Mouse (Mus musculus): ENCODE results near the gene Rcor3. TPM values are rescaled to one million over a fixed set of nuclear protein-coding genes. Genes with fewer than 3 reads are reported as not detected.

Rcor3 gene
- polyA plus RNA-seq, 1 experiment from 2014 or later, result 28.8 TPM

- WGBS, result 85% methylated on average over 10 of the region's 10 CpGs
- Histone ChIP-seq H3K9me3 (no peaks in the 10 kb centered on the region), H3K27me3 (replicated peaks) (no peaks in the 10 kb centered on the region), H3K9ac (no peak overlapping the region), H3K4me3 (no peak overlapping the region), H3K4me1 (no peaks in the 10 kb centered on the region), H3K27ac (no peak overlapping the region), H3K36me3 (no peaks in the 10 kb centered on the region), H3K4me2 (replicated peaks) (no peak overlapping the region)
- no peak for ATAC-seq (ENCODE audit: low FRiP score, low read depth)
Observed at GRCm38 (mm10) chr1:192058911-192059310, 79.0 kb downstream of the Rcor3 start.

GRCm38 (mm10) chr1:192053726-192054125, 84.1 kb downstream of the Rcor3 start:
- H3K9me3 ChIP-seq, result no peaks in the 10 kb centered on the region
- H3K4me1 ChIP-seq, result no peaks in the 10 kb centered on the region
- H3K4me3 ChIP-seq, result no peak overlapping the region
- H3K4me2 ChIP-seq (replicated peaks), result no peak overlapping the region
- H3K27me3 ChIP-seq (replicated peaks), result no peaks in the 10 kb centered on the region
- WGBS, result 78% methylated on average over 3 of the region's 3 CpGs
- no peak overlapping the region for H3K27ac ChIP-seq
- no peak for ATAC-seq (ENCODE audit: low FRiP score, low read depth)
- no peaks in the 10 kb centered on the region for H3K36me3 ChIP-seq
- H3K9ac ChIP-seq, result no peak overlapping the region

GRCm38 (mm10) chr1:192052986-192053385, 84.9 kb downstream of the Rcor3 start:
- Histone ChIP-seq H3K4me2 (replicated peaks) (no peak overlapping the region), H3K9me3 (no peaks in the 10 kb centered on the region), H3K36me3 (no peaks in the 10 kb centered on the region), H3K27ac (no peak overlapping the region), H3K4me1 (no peaks in the 10 kb centered on the region), H3K4me3 (no peak overlapping the region), H3K27me3 (replicated peaks) (no peaks in the 10 kb centered on the region), H3K9ac (no peak overlapping the region)
- 85% methylated on average over 5 of the region's 5 CpGs for WGBS
- no peak for ATAC-seq (ENCODE audit: low FRiP score, low read depth)

- Histone ChIP-seq H3K27me3 (replicated peaks) (no peaks in the 10 kb centered on the region), H3K9ac (no peak overlapping the region), H3K4me3 (no peak overlapping the region), H3K9me3 (no peaks in the 10 kb centered on the region), H3K36me3 (no peaks in the 10 kb centered on the region), H3K27ac (no peak overlapping the region), H3K4me2 (replicated peaks) (no peak overlapping the region), H3K4me1 (no peaks in the 10 kb centered on the region)
- ATAC-seq (ENCODE audit: low FRiP score, low read depth), result no peak
- WGBS, result 88% methylated on average over 8 of the region's 8 CpGs
Observed at GRCm38 (mm10) chr1:192052461-192052860, 85.4 kb downstream of the Rcor3 start.

Other genes with a start within 250 kb of the Rcor3 start
- gene Slc30a1, start 231.3 kb downstream of the Rcor3 start, polyA plus RNA-seq (2016; fragmentation: Nextera tagmentation; extraction: Ambion mirVana), result 4.4 and 4.7 TPM in 2 replicates
- gene Rd3, start 160.7 kb downstream of the Rcor3 start, polyA plus RNA-seq (2016; fragmentation: Nextera tagmentation; extraction: Ambion mirVana), result 7.3 and 10.9 TPM in 2 replicates
- 5.0 and 5.2 TPM in 2 replicates for gene Traf5, start 45.5 kb downstream of the Rcor3 start, polyA plus RNA-seq (2016; fragmentation: Nextera tagmentation; extraction: Ambion mirVana)
- gene Kcnh1, start 52.7 kb upstream of the Rcor3 start, polyA plus RNA-seq (2016; fragmentation: Nextera tagmentation; extraction: Ambion mirVana), result 1.5 and 2.3 TPM in 2 replicates

Data from neural tube, embryonic 12.5 days (tissue).